Mouse (Mus musculus) stomach, embryonic 15.5 days (tissue): ENCODE measurements around the gene Rph3a. TPM values are rescaled to one million over a fixed set of nuclear protein-coding genes. Genes with fewer than 3 reads are reported as not detected.

Experiments used
- ATAC-seq: fragments of 200-750 bp; cut with Nextera tagmentation; 2 replicates; pipeline ENCODE4 v1.8.0; 2017; ENCODE audit warnings: low read depth, moderate number of reproducible peaks, moderate TSS enrichment; ENCODE audit not compliant: insufficient read depth, low FRiP score
- H3K27ac ChIP-seq: fragments of 300-500 bp; sonication (generic); 2 replicates; pipeline ENCODE4 v1.5.1; 2015; ENCODE audit warnings: mild to moderate bottlenecking, inconsistent platforms
- H3K27me3 ChIP-seq: fragments of 300-500 bp; sonication (generic); replicated peaks from 2 replicates; pipeline ENCODE4 v1.6.1; 2015; ENCODE audit warnings: inconsistent platforms
- H3K36me3 ChIP-seq: fragments of 300-500 bp; sonication (generic); 2 replicates; pipeline ENCODE4 v1.6.1; 2015; ENCODE audit warnings: inconsistent platforms
- H3K4me1 ChIP-seq: fragments of 300-500 bp; sonication (generic); 2 replicates; pipeline ENCODE4 v1.6.1; 2015; ENCODE audit warnings: inconsistent platforms
- H3K4me2 ChIP-seq: fragments of 300-500 bp; sonication (generic); 2 replicates; pipeline ENCODE4 v1.6.1; 2015; ENCODE audit warnings: mild to moderate bottlenecking, inconsistent platforms
- H3K4me3 ChIP-seq: fragments of 300-500 bp; sonication (generic); replicated peaks from 2 replicates; pipeline ENCODE4 v1.5.1; 2015; ENCODE audit warnings: inconsistent platforms
- H3K9ac ChIP-seq: fragments of 300-500 bp; sonication (generic); 2 replicates; pipeline ENCODE4 v1.6.1; 2015; ENCODE audit warnings: inconsistent platforms
- H3K9me3 ChIP-seq: fragments of 300-500 bp; sonication (generic); 2 replicates; pipeline ENCODE4 v1.6.1; 2016; ENCODE audit warnings: inconsistent platforms
- WGBS: fragments of 180-500 bp; shearing (Covaris S2); methylation state at CpG from one replicate; pipeline ENCODE4 v1.1.7; 2015; 5-methylcytosine and 5-hydroxymethylcytosine counted together
- polyA plus RNA-seq: library from polyadenylated mRNA; unstranded; fragments of >200 nt; fragmentation: Nextera tagmentation; extraction: Ambion mirVana; gene quantifications from 2 replicates; pipeline ENCODE4 v1.2.1, GENCODE M21; 2015

The Rph3a gene
- polyA plus RNA-seq, 1 experiment from 2014 or later: 0.24 TPM

- no peak overlapping the region for H3K4me2 ChIP-seq
- H3K9me3 ChIP-seq: no peaks in the 10 kb centered on the region
- ATAC-seq: no peak
- no peak overlapping the region for H3K4me3 ChIP-seq
- no peaks in the 10 kb centered on the region for H3K4me1 ChIP-seq
- H3K27me3 ChIP-seq: no peaks in the 10 kb centered on the region
- H3K36me3 ChIP-seq: no peaks in the 10 kb centered on the region
- H3K9ac ChIP-seq: no peak overlapping the region
- whole genome bisulfite sequencing: 79% methylated on average over 1 of the region's 1 CpGs
- H3K27ac ChIP-seq: no peak overlapping the region
Measured at GRCm38 (mm10) chr5:120971326-120971725, 38.6 kb downstream of the Rph3a start.

- no peak overlapping the region for H3K4me2 ChIP-seq
- no peak overlapping the region for H3K4me3 ChIP-seq
- 32% methylated on average over 4 of the region's 4 CpGs for WGBS
- no peak overlapping the region for H3K9ac ChIP-seq
- H3K27me3 ChIP-seq: no peaks in the 10 kb centered on the region
- H3K27ac ChIP-seq: no peak overlapping the region
- H3K9me3 ChIP-seq: no peaks in the 10 kb centered on the region
- ATAC-seq: no peak
- no peaks in the 10 kb centered on the region for H3K36me3 ChIP-seq
- H3K4me1 ChIP-seq: no peaks in the 10 kb centered on the region
Measured at GRCm38 (mm10) chr5:120969703-120970102, 40.2 kb downstream of the Rph3a start.

- Histone ChIP-seq H3K9me3 (no peaks in the 10 kb centered on the region), H3K4me3 (no peak overlapping the region), H3K4me2 (no peak overlapping the region), H3K27ac (no peak overlapping the region), H3K27me3 (no peaks in the 10 kb centered on the region), H3K36me3 (no peaks in the 10 kb centered on the region), H3K4me1 (no peaks in the 10 kb centered on the region), H3K9ac (no peak overlapping the region)
- WGBS: 86% methylated on average over 8 of the region's 8 CpGs
- ATAC-seq: no peak
Measured at GRCm38 (mm10) chr5:120968799-120969198, 41.1 kb downstream of the Rph3a start.

- no peak for ATAC-seq
- no peak overlapping the region for H3K27ac ChIP-seq
- no peak overlapping the region for H3K9ac ChIP-seq
- H3K36me3 ChIP-seq: no peaks in the 10 kb centered on the region
- H3K4me3 ChIP-seq: no peak overlapping the region
- no peaks in the 10 kb centered on the region for H3K27me3 ChIP-seq
- no peaks in the 10 kb centered on the region for H3K4me1 ChIP-seq
- H3K9me3 ChIP-seq: no peaks in the 10 kb centered on the region
- whole genome bisulfite sequencing: 73% methylated on average over 4 of the region's 4 CpGs
- H3K4me2 ChIP-seq: no peak overlapping the region
Measured at GRCm38 (mm10) chr5:120968134-120968532, 41.8 kb downstream of the Rph3a start.

- 65% methylated on average over 13 of the region's 13 CpGs for WGBS
- Histone ChIP-seq H3K9me3 (no peaks in the 10 kb centered on the region), H3K27ac (no peak overlapping the region), H3K4me2 (no peak overlapping the region), H3K4me3 (no peak overlapping the region), H3K9ac (no peak overlapping the region), H3K36me3 (no peaks in the 10 kb centered on the region), H3K4me1 (no peaks in the 10 kb centered on the region), H3K27me3 (no peaks in the 10 kb centered on the region)
- no peak for ATAC-seq
Measured at GRCm38 (mm10) chr5:120967355-120968133, 42.3 kb downstream of the Rph3a start.

- H3K36me3 ChIP-seq: no peaks in the 10 kb centered on the region
- H3K27ac ChIP-seq: no peak overlapping the region
- no peak overlapping the region for H3K9ac ChIP-seq
- WGBS: 86% methylated on average over 8 of the region's 8 CpGs
- H3K4me1 ChIP-seq: no peaks in the 10 kb centered on the region
- H3K4me2 ChIP-seq: no peak overlapping the region
- no peaks in the 10 kb centered on the region for H3K27me3 ChIP-seq
- no peaks in the 10 kb centered on the region for H3K9me3 ChIP-seq
- ATAC-seq: no peak
- H3K4me3 ChIP-seq: no peak overlapping the region
Measured at GRCm38 (mm10) chr5:120966894-120967293, 43.0 kb downstream of the Rph3a start.

GRCm38 (mm10) chr5:120966156-120966555 is 43.7 kb downstream of the Rph3a start:
- Histone ChIP-seq H3K4me3 (no peak overlapping the region), H3K27ac (no peak overlapping the region), H3K27me3 (no peaks in the 10 kb centered on the region), H3K9me3 (no peaks in the 10 kb centered on the region), H3K4me2 (no peak overlapping the region), H3K4me1 (no peaks in the 10 kb centered on the region), H3K36me3 (no peaks in the 10 kb centered on the region), H3K9ac (no peak overlapping the region)
- no peak for ATAC-seq
- 88% methylated on average over 4 of the region's 4 CpGs for WGBS

GRCm38 (mm10) chr5:120961004-120961403 is 48.9 kb downstream of the Rph3a start:
- no peaks in the 10 kb centered on the region for H3K4me1 ChIP-seq
- no peak overlapping the region for H3K4me2 ChIP-seq
- H3K9me3 ChIP-seq: no peaks in the 10 kb centered on the region
- no peak overlapping the region for H3K4me3 ChIP-seq
- no peak overlapping the region for H3K9ac ChIP-seq
- no peak for ATAC-seq
- H3K27ac ChIP-seq: no peak overlapping the region
- no peaks in the 10 kb centered on the region for H3K36me3 ChIP-seq
- WGBS: 49% methylated on average over 4 of the region's 4 CpGs
- H3K27me3 ChIP-seq: no peaks in the 10 kb centered on the region

GRCm38 (mm10) chr5:120953974-120954373 is 55.9 kb downstream of the Rph3a start:
- no peaks in the 10 kb centered on the region for H3K27me3 ChIP-seq

GRCm38 (mm10) chr5:120952242-120952770 is 57.6 kb downstream of the Rph3a start:
- Histone ChIP-seq H3K27ac (no peak overlapping the region), H3K4me1 (no peaks in the 10 kb centered on the region), H3K4me2 (no peak overlapping the region), H3K4me3 (no peak overlapping the region), H3K9me3 (no peaks in the 10 kb centered on the region), H3K27me3 (no peaks in the 10 kb centered on the region), H3K9ac (no peak overlapping the region), H3K36me3 (no peaks in the 10 kb centered on the region)
- 60% methylated on average over 10 of the region's 10 CpGs for WGBS
- no peak for ATAC-seq

More at GRCm38 (mm10) chr5:120953974-120954373, 55.9 kb downstream of the Rph3a start:
- Histone ChIP-seq H3K9me3 (no peaks in the 10 kb centered on the region), H3K27ac (no peak overlapping the region), H3K4me2 (no peak overlapping the region), H3K4me3 (no peak overlapping the region), H3K4me1 (no peaks in the 10 kb centered on the region), H3K9ac (no peak overlapping the region), H3K36me3 (no peaks in the 10 kb centered on the region)
- no peak for ATAC-seq
- WGBS: 17% methylated on average over 5 of the region's 5 CpGs

GRCm38 (mm10) chr5:120942076-120942475 is 67.8 kb downstream of the Rph3a start:
- Histone ChIP-seq H3K36me3 (no peaks in the 10 kb centered on the region), H3K4me3 (no peak overlapping the region), H3K27ac (no peak overlapping the region), H3K4me2 (no peak overlapping the region), H3K9me3 (no peaks in the 10 kb centered on the region), H3K4me1 (no peaks in the 10 kb centered on the region), H3K27me3 (no peaks in the 10 kb centered on the region), H3K9ac (no peak overlapping the region)
- no peak for ATAC-seq
- 66% methylated on average over 10 of the region's 10 CpGs for WGBS

GRCm38 (mm10) chr5:120938586-120938985 is 71.3 kb downstream of the Rph3a start:
- H3K4me2 ChIP-seq: no peak overlapping the region
- 44% methylated on average over 8 of the region's 8 CpGs for WGBS
- no peak overlapping the region for H3K4me3 ChIP-seq
- H3K9me3 ChIP-seq: no peaks in the 10 kb centered on the region
- H3K9ac ChIP-seq: no peak overlapping the region
- H3K4me1 ChIP-seq: no peaks in the 10 kb centered on the region
- no peak for ATAC-seq
- no peak overlapping the region for H3K27ac ChIP-seq
- H3K36me3 ChIP-seq: no peaks in the 10 kb centered on the region
- no peaks in the 10 kb centered on the region for H3K27me3 ChIP-seq
